Mouse (Mus musculus): ENCODE results near the gene Cdhr2. TPM values are rescaled to one million over a fixed set of nuclear protein-coding genes. Genes with fewer than 3 reads are reported as not detected.
A peak's percentile ranks its signal among the peaks of the same experiment; 100 is the strongest.

Cdhr2 gene
- 0.10 and 0.13 TPM in 2 replicates for polyA plus RNA-seq (2015; fragmentation: Nextera tagmentation; extraction: Ambion mirVana)

DNA sequence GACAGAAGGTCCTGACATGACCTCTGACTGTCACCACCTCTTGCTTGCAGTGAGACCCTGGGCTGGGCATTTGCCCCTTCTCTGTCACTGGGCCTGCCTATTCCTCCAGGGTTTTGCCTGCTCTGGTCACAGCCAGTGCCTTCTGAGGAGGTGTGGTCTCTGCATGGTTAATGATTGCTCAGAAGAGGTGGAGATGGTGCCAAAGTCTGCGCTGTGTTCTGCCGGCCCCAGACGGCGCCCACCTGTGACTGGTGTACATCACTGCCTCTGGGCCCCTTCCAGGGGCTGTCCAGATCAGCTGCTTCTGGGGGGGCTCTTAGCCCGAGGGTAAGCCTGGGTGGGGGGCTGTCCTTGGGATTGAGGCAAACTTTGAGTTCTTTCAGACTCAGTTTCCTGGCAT lies at the start of gene Cdhr2:
Gene Cdhr2, plus strand, starts transcription at position 219 of the 400 bp plus-strand sequence.
- Histone ChIP-seq H3K27me3 (no peaks in the 10 kb centered on the region), H3K9me3 (no peaks in the 10 kb centered on the region), H3K27ac (no peak within 1 kb of the TSS), H3K4me2 (no peak within 1 kb of the TSS), H3K36me3 (no peaks in the 10 kb centered on the region), H3K9ac (no peak within 1 kb of the TSS), H3K4me1 (no peaks in the 10 kb centered on the region), H3K4me3 (no peak within 1 kb of the TSS)
- WGBS, result 37% methylated on average over 5 of the region's 5 CpGs
- ATAC-seq (ENCODE audit: borderline replicate concordance, extremely low read depth, low FRiP score, low TSS enrichment), result no peak

DNA sequence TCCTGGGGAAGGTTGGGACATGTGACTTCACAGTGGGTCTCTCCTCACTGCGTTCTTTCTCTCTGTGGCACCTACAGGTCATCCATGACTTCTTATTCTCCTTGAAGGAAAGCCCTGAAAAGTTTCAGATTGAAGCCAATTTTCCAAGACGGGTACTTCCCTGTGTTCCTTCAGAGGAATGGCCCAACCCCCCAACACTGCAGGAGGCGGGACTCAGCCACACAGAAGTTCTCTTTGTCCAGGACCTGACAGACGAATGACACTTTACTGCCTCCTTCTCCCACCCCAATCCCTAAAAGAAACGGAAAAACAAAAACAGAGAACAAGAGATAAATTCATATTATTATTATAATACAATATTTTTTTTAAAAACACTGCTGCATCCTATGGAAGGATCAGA lies 40.4 kb upstream of the Cdhr2 start:
- Histone ChIP-seq H3K9ac (no peak overlapping the region), H3K4me1 (no peaks in the 10 kb centered on the region), H3K36me3 (peaks cover 75% of the 10 kb centered on the region), H3K27ac (no peak overlapping the region), H3K4me3 (no peak overlapping the region), H3K27me3 (no peaks in the 10 kb centered on the region), H3K4me2 (no peak overlapping the region), H3K9me3 (no peaks in the 10 kb centered on the region)
- ATAC-seq (ENCODE audit: borderline replicate concordance, extremely low read depth, low FRiP score, low TSS enrichment), result no peak
- 58% methylated on average over 5 of the region's 5 CpGs for WGBS

DNA sequence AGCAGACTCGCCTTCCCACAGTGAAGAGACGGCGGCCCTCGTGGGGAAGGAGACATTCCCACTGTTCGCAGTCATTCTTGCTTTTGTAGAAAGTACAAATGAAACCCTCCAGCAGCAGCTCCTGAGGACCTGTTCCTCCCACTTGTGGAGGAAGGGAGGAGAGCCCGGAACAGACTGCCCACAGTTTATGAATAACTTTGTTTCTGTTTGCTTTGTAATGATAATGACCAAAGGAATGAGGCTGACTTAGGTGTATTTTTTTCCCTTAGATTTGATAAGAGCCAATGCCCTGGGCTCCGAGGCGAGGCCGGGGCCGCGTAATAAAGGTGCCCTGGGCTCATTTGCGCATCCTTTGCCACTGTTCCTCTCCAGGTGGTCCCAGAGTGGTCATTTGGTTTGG lies 39.9 kb upstream of the Cdhr2 start:
- Histone ChIP-seq H3K9ac (no peak overlapping the region), H3K9me3 (no peaks in the 10 kb centered on the region), H3K36me3 (peaks cover 70% of the 10 kb centered on the region), H3K4me1 (no peaks in the 10 kb centered on the region), H3K27ac (no peak overlapping the region), H3K4me2 (no peak overlapping the region), H3K27me3 (no peaks in the 10 kb centered on the region), H3K4me3 (no peak overlapping the region)
- WGBS, result 80% methylated on average over 12 of the region's 12 CpGs
- ATAC-seq (ENCODE audit: borderline replicate concordance, extremely low read depth, low FRiP score, low TSS enrichment), result no peak

DNA sequence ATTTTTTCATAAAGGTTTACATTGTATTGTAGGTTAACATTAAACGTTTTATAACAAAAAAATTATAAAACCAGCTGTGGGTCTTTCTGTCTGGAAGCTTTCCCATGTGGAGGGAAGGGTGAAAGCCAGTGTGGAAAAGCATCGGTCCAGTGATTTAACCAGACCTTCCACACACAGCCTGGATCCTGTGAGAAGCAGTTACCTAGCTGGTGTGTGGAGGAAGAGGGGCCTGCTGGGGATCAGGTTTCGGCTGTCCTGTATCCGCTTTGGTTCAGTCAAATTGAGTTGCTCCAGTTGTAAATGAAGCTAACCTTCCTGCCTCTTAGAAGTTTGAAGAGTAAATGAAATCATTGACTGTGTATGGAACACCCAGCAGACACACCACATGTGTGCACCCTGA lies 37.3 kb upstream of the Cdhr2 start:
- ATAC-seq (ENCODE audit: borderline replicate concordance, extremely low read depth, low FRiP score, low TSS enrichment), result no peak
- Histone ChIP-seq H3K27ac (no peak overlapping the region), H3K4me2 (no peak overlapping the region), H3K9ac (no peak overlapping the region), H3K9me3 (no peaks in the 10 kb centered on the region), H3K27me3 (no peaks in the 10 kb centered on the region), H3K4me1 (no peaks in the 10 kb centered on the region), H3K4me3 (no peak overlapping the region), H3K36me3 (peaks cover 46% of the 10 kb centered on the region)
- WGBS, result 73% methylated on average over 4 of the region's 4 CpGs

DNA sequence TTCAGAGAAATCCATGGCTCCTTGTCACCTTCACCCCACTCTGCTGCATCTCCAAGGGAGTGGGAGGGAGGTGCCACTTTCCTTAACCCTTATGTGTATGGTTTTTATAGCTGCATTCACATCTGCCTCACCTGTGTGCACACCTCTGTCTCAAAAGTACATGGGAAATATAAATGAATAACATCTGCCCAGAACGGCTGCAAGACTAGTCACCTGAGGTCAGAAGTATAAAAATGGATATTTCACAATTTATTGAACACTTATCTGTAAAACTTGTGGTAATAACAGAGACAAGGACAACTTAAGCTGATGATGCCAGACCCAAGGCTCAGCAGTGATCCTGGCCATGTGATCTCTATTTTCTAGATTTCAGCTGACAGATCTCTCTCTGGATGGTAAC lies 36.8 kb upstream of the Cdhr2 start:
- no peaks in the 10 kb centered on the region for H3K27me3 ChIP-seq
- H3K36me3 ChIP-seq, result peaks cover 45% of the 10 kb centered on the region
- no peaks in the 10 kb centered on the region for H3K4me1 ChIP-seq
- no peak overlapping the region for H3K4me3 ChIP-seq
- 84% methylated on average over 1 of the region's 1 CpGs for WGBS
- ATAC-seq (ENCODE audit: borderline replicate concordance, extremely low read depth, low FRiP score, low TSS enrichment), result no peak
- H3K9me3 ChIP-seq, result no peaks in the 10 kb centered on the region
- no peak overlapping the region for H3K4me2 ChIP-seq
- no peak overlapping the region for H3K27ac ChIP-seq
- H3K9ac ChIP-seq, result no peak overlapping the region

DNA sequence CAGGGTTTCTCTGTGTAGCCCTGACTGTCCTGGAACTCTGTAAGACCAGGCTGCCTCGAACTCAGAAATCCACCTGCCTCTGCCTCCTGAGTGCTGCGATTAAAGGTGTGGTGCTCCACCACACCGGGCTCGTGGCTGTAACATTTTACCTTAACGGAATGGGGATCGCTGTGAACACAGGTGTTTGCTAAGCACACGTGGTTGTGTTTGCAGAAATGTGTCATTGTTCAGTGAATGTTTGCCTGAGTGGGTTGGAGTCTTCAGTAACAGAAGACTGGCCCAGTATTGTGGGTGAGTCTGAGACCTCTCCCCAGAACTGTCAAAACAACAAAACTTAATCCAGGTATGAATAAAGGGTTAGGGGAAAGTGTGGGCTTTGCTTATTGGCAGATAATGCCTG lies 36.2 kb upstream of the Cdhr2 start:
- peaks cover 40% of the 10 kb centered on the region for H3K36me3 ChIP-seq
- H3K4me3 ChIP-seq, result no peak overlapping the region
- WGBS, result 74% methylated on average over 7 of the region's 7 CpGs
- H3K9me3 ChIP-seq, result no peaks in the 10 kb centered on the region
- no peak overlapping the region for H3K27ac ChIP-seq
- ATAC-seq (ENCODE audit: borderline replicate concordance, extremely low read depth, low FRiP score, low TSS enrichment), result no peak
- no peak overlapping the region for H3K9ac ChIP-seq
- H3K4me1 ChIP-seq, result no peaks in the 10 kb centered on the region
- no peaks in the 10 kb centered on the region for H3K27me3 ChIP-seq
- H3K4me2 ChIP-seq, result no peak overlapping the region

DNA sequence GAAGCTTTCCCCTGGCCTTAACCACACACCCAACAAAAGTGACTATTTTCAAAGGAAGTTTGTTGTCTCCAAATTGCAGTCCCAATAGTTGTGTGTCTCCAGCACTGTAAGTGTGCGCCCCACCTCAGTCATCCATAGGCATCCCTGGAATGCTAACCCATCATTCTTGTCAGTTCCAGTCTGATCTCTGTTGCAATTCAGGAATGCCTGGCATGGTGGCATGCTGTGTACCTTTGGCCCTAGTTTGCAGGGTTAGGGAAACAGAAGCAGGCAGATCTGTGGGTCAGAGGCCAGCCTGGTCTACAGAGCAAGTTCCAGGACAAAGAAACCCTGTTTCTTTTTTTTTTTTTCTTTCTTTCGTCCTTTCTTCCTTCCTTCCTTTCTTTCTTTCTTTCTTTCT lies 30.8 kb upstream of the Cdhr2 start:
- WGBS, result 56% methylated on average over 2 of the region's 2 CpGs
- Histone ChIP-seq H3K36me3 (no peaks in the 10 kb centered on the region), H3K27ac (no peak overlapping the region), H3K4me2 (no peak overlapping the region), H3K9ac (no peak overlapping the region), H3K9me3 (no peaks in the 10 kb centered on the region), H3K27me3 (no peaks in the 10 kb centered on the region), H3K4me1 (no peaks in the 10 kb centered on the region), H3K4me3 (no peak overlapping the region)
- no peak for ATAC-seq (ENCODE audit: borderline replicate concordance, extremely low read depth, low FRiP score, low TSS enrichment)

DNA sequence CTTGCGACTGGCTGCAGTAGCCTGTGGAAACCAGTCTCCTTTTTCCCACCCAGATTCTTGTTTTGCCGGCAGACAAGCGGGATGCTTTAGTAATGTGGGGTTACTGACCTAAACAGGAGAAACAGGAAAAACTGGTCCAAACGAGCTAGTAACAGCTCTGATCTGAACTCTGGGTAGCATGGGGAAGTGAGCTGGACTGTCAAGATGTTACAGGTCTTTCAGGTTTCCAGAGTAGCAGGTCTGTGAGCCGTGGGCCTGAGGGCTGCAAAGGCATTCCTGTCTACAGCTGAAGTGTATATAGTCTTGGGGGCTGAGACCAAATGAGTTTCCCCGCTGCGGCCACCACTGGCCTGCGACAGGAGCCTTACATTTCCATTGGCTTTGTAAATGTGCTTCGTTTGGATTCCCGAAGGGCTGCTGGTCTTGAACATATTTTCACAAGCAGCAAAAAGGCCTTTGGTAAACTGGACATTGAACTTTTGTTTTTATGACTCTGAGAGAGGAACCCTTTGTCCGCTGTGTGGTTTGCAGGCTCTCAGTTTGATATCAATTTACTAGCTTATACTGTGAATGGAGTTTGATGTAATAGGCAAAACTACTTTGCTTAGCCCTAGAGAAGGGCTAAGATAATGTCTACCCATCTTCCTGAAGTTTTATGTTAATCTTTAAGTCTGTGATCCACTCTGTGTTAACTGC lies 25.2 kb upstream of the Cdhr2 start:
- Histone ChIP-seq H3K36me3 (peaks cover 17% of the 10 kb centered on the region), H3K27ac (no peak overlapping the region), H3K27me3 (no peaks in the 10 kb centered on the region), H3K4me1 (0 out of 2 replicates have a peak, but pooled peaks cover 7% of the 10 kb centered on the region), H3K4me3 (no peak overlapping the region), H3K4me2 (no peak overlapping the region), H3K9ac (no peak overlapping the region), H3K9me3 (no peaks in the 10 kb centered on the region)
- no peak for ATAC-seq (ENCODE audit: borderline replicate concordance, extremely low read depth, low FRiP score, low TSS enrichment)
- 44% methylated on average over 11 of the region's 11 CpGs for WGBS

DNA sequence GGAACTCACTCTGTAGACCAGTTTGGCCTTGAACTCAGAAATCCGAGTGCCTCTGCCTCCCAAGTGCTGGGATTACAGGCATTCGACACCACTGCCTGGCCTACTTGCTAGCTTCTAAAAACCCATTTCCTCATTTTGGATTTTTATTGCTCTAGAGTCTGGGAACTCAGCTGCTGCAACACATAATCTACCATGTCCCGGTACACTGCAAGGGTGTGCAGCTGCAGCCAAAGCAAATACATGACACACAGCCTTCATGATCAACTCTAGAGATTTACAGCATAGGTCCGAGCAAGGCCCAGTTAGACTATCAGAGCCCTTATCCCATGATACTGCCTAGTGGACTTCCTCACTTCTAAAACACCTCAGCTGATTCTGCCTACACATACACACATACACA lies 23.0 kb upstream of the Cdhr2 start:
- 76% methylated on average over 4 of the region's 4 CpGs for WGBS
- no peak for ATAC-seq (ENCODE audit: borderline replicate concordance, extremely low read depth, low FRiP score, low TSS enrichment)
- H3K4me3 ChIP-seq, result no peak overlapping the region
- H3K4me1 ChIP-seq, result 0 out of 2 replicates have a peak, but pooled peaks cover 7% of the 10 kb centered on the region
- H3K9ac ChIP-seq, result no peak overlapping the region
- H3K4me2 ChIP-seq, result no peak overlapping the region
- H3K27ac ChIP-seq, result no peak overlapping the region
- no peaks in the 10 kb centered on the region for H3K9me3 ChIP-seq
- no peaks in the 10 kb centered on the region for H3K27me3 ChIP-seq
- H3K36me3 ChIP-seq, result peaks cover 39% of the 10 kb centered on the region

DNA sequence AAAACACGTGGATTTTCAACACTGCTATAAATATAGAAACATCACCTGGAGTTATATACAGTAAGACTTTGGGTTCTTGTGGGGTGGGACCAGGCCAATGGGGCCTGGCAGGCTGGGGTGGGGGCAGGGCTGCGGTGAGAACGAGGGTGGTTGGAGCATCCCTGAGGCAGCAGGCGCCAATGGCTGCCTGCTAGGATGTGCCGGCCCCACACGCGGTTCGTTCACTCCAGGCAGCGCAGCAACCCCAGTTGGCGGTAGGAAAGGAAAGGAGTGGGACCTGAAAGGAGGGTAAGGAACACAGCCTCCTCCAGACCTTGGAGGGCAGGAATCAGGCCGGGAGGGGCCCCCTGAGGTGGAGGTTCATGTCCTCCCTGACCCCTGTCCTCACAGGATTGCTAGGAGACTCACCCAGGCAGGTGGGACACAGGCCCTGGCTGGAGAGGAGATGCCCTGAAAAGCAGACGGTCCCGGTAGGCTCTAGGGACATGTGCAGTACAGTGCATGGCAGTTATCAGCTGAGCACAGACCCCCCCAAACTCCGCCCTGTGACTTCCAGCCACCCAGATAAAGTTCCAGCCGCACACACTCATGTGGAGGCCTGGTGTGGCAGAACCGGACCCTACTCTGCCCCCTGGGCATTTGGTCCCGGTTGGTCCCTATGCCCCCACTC lies 20.9 kb upstream of the Cdhr2 start:
- Histone ChIP-seq H3K36me3 (peaks cover 51% of the 10 kb centered on the region), H3K9ac (no peak overlapping the region), H3K27ac (no peak overlapping the region), H3K4me1 (peaks cover 12% of the 10 kb centered on the region), H3K4me2 (no peak overlapping the region), H3K4me3 (no peak overlapping the region), H3K27me3 (no peaks in the 10 kb centered on the region), H3K9me3 (no peaks in the 10 kb centered on the region)
- peak; percentile 21; the same call in 1 of the 2 replicates for ATAC-seq (ENCODE audit: borderline replicate concordance, extremely low read depth, low FRiP score, low TSS enrichment)
- WGBS, result 79% methylated on average over 17 of the region's 17 CpGs

DNA sequence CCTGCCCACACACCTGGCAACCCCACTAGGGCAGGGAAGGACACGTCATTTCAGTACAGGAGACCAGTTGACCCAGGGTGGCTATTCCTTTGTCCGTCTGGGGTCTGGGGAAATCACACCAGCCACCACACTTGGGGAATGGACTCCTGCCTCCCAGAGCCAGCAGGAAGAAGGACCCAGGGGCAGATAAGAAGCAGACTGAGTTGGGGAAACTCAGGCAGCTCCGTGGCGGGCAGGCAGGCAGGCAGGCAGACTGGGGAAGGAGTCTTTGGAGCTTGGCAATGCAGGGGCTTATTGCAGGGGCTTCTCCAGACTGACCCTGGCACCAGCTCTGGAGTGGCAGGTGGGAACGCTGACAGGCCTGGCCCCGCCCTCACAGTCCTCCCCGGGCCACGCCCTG lies 20.0 kb upstream of the Cdhr2 start:
- Histone ChIP-seq H3K36me3 (peaks cover 51% of the 10 kb centered on the region), H3K9ac (no peak overlapping the region), H3K4me3 (no peak overlapping the region), H3K27me3 (no peaks in the 10 kb centered on the region), H3K9me3 (no peaks in the 10 kb centered on the region), H3K4me2 (no peak overlapping the region), H3K27ac (no peak overlapping the region), H3K4me1 (peaks cover 15% of the 10 kb centered on the region)
- WGBS, result 86% methylated on average over 6 of the region's 8 CpGs
- no peak for ATAC-seq (ENCODE audit: borderline replicate concordance, extremely low read depth, low FRiP score, low TSS enrichment)

DNA sequence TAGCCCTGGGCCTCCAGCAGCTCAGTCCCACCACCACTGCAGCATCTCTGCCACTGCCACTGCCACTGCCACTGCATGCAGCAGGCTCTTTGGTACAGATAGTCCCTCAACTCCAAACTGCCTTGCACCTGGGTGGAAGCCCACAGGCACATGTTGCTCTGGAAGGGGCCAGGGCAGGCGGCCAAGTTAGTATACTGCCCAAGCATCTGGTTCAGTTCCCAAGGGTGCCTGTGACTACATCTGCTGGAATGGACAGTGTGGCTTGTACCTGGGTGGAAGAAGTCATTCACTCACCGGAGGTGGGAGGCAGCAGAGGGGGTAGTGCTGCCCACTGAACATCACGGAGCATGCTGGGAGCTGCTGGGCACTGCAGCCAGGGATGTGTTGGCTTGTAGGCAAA lies 18.0 kb upstream of the Cdhr2 start:
- no peak overlapping the region for H3K9ac ChIP-seq
- no peaks in the 10 kb centered on the region for H3K27me3 ChIP-seq
- H3K4me3 ChIP-seq, result no peak overlapping the region
- WGBS, result 94% methylated on average over 3 of the region's 3 CpGs
- peaks cover 51% of the 10 kb centered on the region for H3K36me3 ChIP-seq
- H3K4me1 ChIP-seq, result peaks cover 20% of the 10 kb centered on the region
- no peak overlapping the region for H3K4me2 ChIP-seq
- no peak for ATAC-seq (ENCODE audit: borderline replicate concordance, extremely low read depth, low FRiP score, low TSS enrichment)
- H3K27ac ChIP-seq, result no peak overlapping the region
- no peaks in the 10 kb centered on the region for H3K9me3 ChIP-seq

Measured in lung, embryonic 15.5 days (tissue).